Mouse (Mus musculus) hindbrain, embryonic 11.5 days (tissue): ENCODE data around the gene Olfr1434. TPM values are rescaled to one million over a fixed set of nuclear protein-coding genes. Genes with fewer than 3 reads are reported as not detected.
"Not testable (repeated sequence)": the region's sequence is repeated elsewhere in the genome, so short reads cannot be mapped to it uniquely, and the experiment has no call there.

ENCODE experiments used
- ATAC-seq: fragments of 200-750 bp; cut with Nextera tagmentation; 2 replicates; pipeline ENCODE4 v1.8.0; 2017; ENCODE audit warnings: mild to moderate bottlenecking, moderate TSS enrichment, moderate library complexity; ENCODE audit not compliant: low FRiP score
- DNase-seq: peaks from one replicate; pipeline ENCODE4 v3.0.0-alpha.2; 2015; ENCODE audit warnings: low spot score
- H3K27ac ChIP-seq: fragments of 300-500 bp; sonication (generic); 2 replicates; pipeline ENCODE4 v1.5.1; 2014; ENCODE audit warnings: mild to moderate bottlenecking, low read depth, low read length
- H3K27me3 ChIP-seq: fragments of 300-500 bp; sonication (generic); 2 replicates; pipeline ENCODE4 v1.6.1; 2014; ENCODE audit warnings: mild to moderate bottlenecking, low read length, moderate library complexity, mixed read lengths; ENCODE audit not compliant: control insufficient read depth, insufficient read depth
- H3K36me3 ChIP-seq: fragments of 300-500 bp; sonication (generic); 2 replicates; pipeline ENCODE4 v1.6.1; 2014; ENCODE audit warnings: mild to moderate bottlenecking, low read length, moderate library complexity, mixed read lengths; ENCODE audit not compliant: control insufficient read depth, insufficient read depth
- H3K4me1 ChIP-seq: fragments of 300-500 bp; sonication (generic); replicated peaks from 2 replicates; pipeline ENCODE4 v1.6.1; 2014; ENCODE audit warnings: low read length, mixed read lengths; ENCODE audit not compliant: control insufficient read depth, insufficient read depth
- H3K4me2 ChIP-seq: fragments of 300-500 bp; sonication (generic); replicated peaks from 2 replicates; pipeline ENCODE4 v1.6.1; 2014; ENCODE audit warnings: mild to moderate bottlenecking, low read depth, low read length
- H3K4me3 ChIP-seq: fragments of 300-500 bp; sonication (generic); 2 replicates; pipeline ENCODE4 v1.5.1; 2014; ENCODE audit warnings: low read depth, low read length
- H3K9ac ChIP-seq: fragments of 300-500 bp; sonication (generic); 2 replicates; pipeline ENCODE4 v1.6.1; 2014; ENCODE audit warnings: low read depth, low read length
- H3K9me3 ChIP-seq: fragments of 300-500 bp; sonication (generic); 2 replicates; pipeline ENCODE4 v1.6.1; 2016; ENCODE audit warnings: low read length; ENCODE audit not compliant: control insufficient read depth
- WGBS: fragments of 180-500 bp; shearing (Covaris S2); extraction: QIAGEN DNeasy Blood & Tissue Kit; methylation state at CpG from one replicate; pipeline ENCODE4 v1.1.7; 2014; 5-methylcytosine and 5-hydroxymethylcytosine counted together
- polyA plus RNA-seq: library from polyadenylated mRNA; unstranded; fragments of >200 nt; fragmentation: Nextera tagmentation; extraction: Ambion mirVana; gene quantifications from 2 replicates; pipeline ENCODE4 v1.2.1, GENCODE M21; 2014

Olfr1434 gene
- polyA plus RNA-seq: not detected in 2 replicates

- WGBS: 75% methylated on average over 2 of the region's 2 CpGs
- no peak for ATAC-seq
These were observed at the start of gene Olfr1434 for GRCm38 (mm10) chr19:12279554-12279953. Gene Olfr1434, plus strand, starts transcription at chr19:12279854.

GRCm38 (mm10) chr19:12232496-12232895 is 47.2 kb upstream of the Olfr1434 start, which contains the start of gene Olfr1432:
Gene Olfr1432, minus strand, starts transcription at chr19:12232596.
- not testable (repeated sequence) for H3K9ac ChIP-seq, H3K4me2 ChIP-seq, H3K4me1 ChIP-seq, H3K27ac ChIP-seq, H3K27me3 ChIP-seq, DNase-seq, ATAC-seq, H3K36me3 ChIP-seq, H3K4me3 ChIP-seq, H3K9me3 ChIP-seq

More at GRCm38 (mm10) chr19:12279554-12279953, at the start of gene Olfr1434:
- Histone ChIP-seq H3K4me1 (no peaks in the 10 kb centered on the region), H3K27ac (no peak within 1 kb of the TSS), H3K9me3 (no peaks in the 10 kb centered on the region), H3K9ac (no peak within 1 kb of the TSS), H3K36me3 (no peaks in the 10 kb centered on the region), H3K4me3 (no peak within 1 kb of the TSS), H3K4me2 (no peak within 1 kb of the TSS), H3K27me3 (no peaks in the 10 kb centered on the region)
- DNase-seq: no peak

- DNase-seq (no peak), ATAC-seq (no peak)
- WGBS: 77% methylated on average over 1 of the region's 1 CpGs
- Histone ChIP-seq H3K4me3 (no peak within 1 kb of the TSS), H3K36me3 (no peaks in the 10 kb centered on the region), H3K4me2 (no peak within 1 kb of the TSS), H3K27me3 (no peaks in the 10 kb centered on the region), H3K9ac (no peak within 1 kb of the TSS), H3K4me1 (no peaks in the 10 kb centered on the region), H3K9me3 (no peaks in the 10 kb centered on the region), H3K27ac (no peak within 1 kb of the TSS)
These were observed 38.1 kb upstream of the Olfr1434 start, which contains the start of gene Olfr262 for GRCm38 (mm10) chr19:12241559-12241958. Gene Olfr262, minus strand, starts transcription at chr19:12241659.

GRCm38 (mm10) chr19:12260732-12261131 is 18.9 kb upstream of the Olfr1434 start, which contains the start of gene Olfr235:
Gene Olfr235, plus strand, starts transcription at chr19:12261032.
- no peak within 1 kb of the TSS for H3K27ac ChIP-seq
- 75% methylated on average over 1 of the region's 1 CpGs for WGBS
- no peak within 1 kb of the TSS for H3K4me3 ChIP-seq
- no peaks in the 10 kb centered on the region for H3K4me1 ChIP-seq
- H3K4me2 ChIP-seq: no peak within 1 kb of the TSS
- DNase-seq: no peak
- ATAC-seq: no peak
- H3K27me3 ChIP-seq: no peaks in the 10 kb centered on the region
- H3K36me3 ChIP-seq: no peaks in the 10 kb centered on the region
- no peaks in the 10 kb centered on the region for H3K9me3 ChIP-seq
- no peak within 1 kb of the TSS for H3K9ac ChIP-seq

- Histone ChIP-seq H3K36me3 (no peaks in the 10 kb centered on the region), H3K27me3 (no peaks in the 10 kb centered on the region), H3K4me2 (no peak overlapping the region), H3K27ac (no peak overlapping the region), H3K9ac (no peak overlapping the region), H3K9me3 (no peaks in the 10 kb centered on the region), H3K4me1 (no peaks in the 10 kb centered on the region), H3K4me3 (no peak overlapping the region)
- DNase-seq: no peak
- no peak for ATAC-seq
These were observed 13.3 kb downstream of the Olfr1434 start for GRCm38 (mm10) chr19:12292979-12293378.

- not testable (repeated sequence) for H3K9me3 ChIP-seq, ATAC-seq, DNase-seq, H3K27me3 ChIP-seq, H3K9ac ChIP-seq, H3K4me3 ChIP-seq, H3K27ac ChIP-seq, H3K4me1 ChIP-seq, H3K36me3 ChIP-seq, H3K4me2 ChIP-seq
- 83% methylated on average over 1 of the region's 1 CpGs for WGBS
These were observed 19.4 kb downstream of the Olfr1434 start, which contains the start of gene Olfr1436 for GRCm38 (mm10) chr19:12299030-12299429. Gene Olfr1436, minus strand, starts transcription at chr19:12299130.

GRCm38 (mm10) chr19:12325001-12325400 is 45.3 kb downstream of the Olfr1434 start, which contains the start of gene Olfr1437:
Gene Olfr1437, minus strand, starts transcription at chr19:12325101.
- ATAC-seq: no peak
- no peaks in the 10 kb centered on the region for H3K36me3 ChIP-seq
- H3K4me3 ChIP-seq: no peak within 1 kb of the TSS
- no peak within 1 kb of the TSS for H3K9ac ChIP-seq
- no peak for DNase-seq
- no peaks in the 10 kb centered on the region for H3K9me3 ChIP-seq
- no peak within 1 kb of the TSS for H3K4me2 ChIP-seq
- WGBS: 94% methylated on average over 2 of the region's 2 CpGs
- H3K27ac ChIP-seq: no peak within 1 kb of the TSS
- H3K27me3 ChIP-seq: no peaks in the 10 kb centered on the region
- H3K4me1 ChIP-seq: no peaks in the 10 kb centered on the region

Other genes starting within 250 kb of the Olfr1434 start
- not detected in 2 replicates for gene Olfr1423, start 238.5 kb upstream of the Olfr1434 start, polyA plus RNA-seq
- gene Olfr1424, start 217.2 kb upstream of the Olfr1434 start, polyA plus RNA-seq: not detected in 2 replicates
- gene Olfr1425, start 202.1 kb upstream of the Olfr1434 start, polyA plus RNA-seq: not detected in 2 replicates
- gene Olfr1426, start 187.8 kb upstream of the Olfr1434 start, polyA plus RNA-seq: not detected in 2 replicates
- gene Olfr1427, start 176.5 kb upstream of the Olfr1434 start, polyA plus RNA-seq: not detected in 2 replicates
- not detected in 2 replicates for gene Olfr1428, start 164.0 kb upstream of the Olfr1434 start, polyA plus RNA-seq
- not detected in 2 replicates for gene Olfr76, start 156.7 kb upstream of the Olfr1434 start, polyA plus RNA-seq
- not detected in 2 replicates for gene Olfr1555-ps1, start 109.7 kb upstream of the Olfr1434 start, polyA plus RNA-seq
- not detected in 2 replicates for gene Olfr1431, start 79.2 kb upstream of the Olfr1434 start, polyA plus RNA-seq
- gene Olfr1432, start 47.3 kb upstream of the Olfr1434 start, polyA plus RNA-seq: not detected in 2 replicates
- not detected in 2 replicates for gene Olfr262, start 38.2 kb upstream of the Olfr1434 start, polyA plus RNA-seq
- not detected in 2 replicates for gene Olfr235, start 18.8 kb upstream of the Olfr1434 start, polyA plus RNA-seq
- gene Olfr1436, start 19.3 kb downstream of the Olfr1434 start, polyA plus RNA-seq: not detected in 2 replicates
- gene Olfr1437, start 45.2 kb downstream of the Olfr1434 start, polyA plus RNA-seq: not detected in 2 replicates
- gene Olfr1438-ps1, start 56.1 kb downstream of the Olfr1434 start, polyA plus RNA-seq: not detected in 2 replicates
- gene Olfr1440, start 107.4 kb downstream of the Olfr1434 start, polyA plus RNA-seq: not detected in 2 replicates
- gene Olfr1441, start 137.6 kb downstream of the Olfr1434 start, polyA plus RNA-seq: not detected in 2 replicates
- not detected in 2 replicates for gene Pfpl, start 148.1 kb downstream of the Olfr1434 start, polyA plus RNA-seq
- 0.60 and 1.0 TPM in 2 replicates for gene Mpeg1, start 180.9 kb downstream of the Olfr1434 start, polyA plus RNA-seq
- gene Dtx4, start 221.6 kb downstream of the Olfr1434 start, polyA plus RNA-seq: 55.4 and 66.1 TPM in 2 replicates